Mouse (Mus musculus): ENCODE measurements around the gene Polr2e. TPM values are rescaled to one million over a fixed set of nuclear protein-coding genes. Genes with fewer than 3 reads are reported as not detected.

Polr2e gene
- polyA plus RNA-seq, 1 experiment from 2014 or later = 219 TPM

DNA sequence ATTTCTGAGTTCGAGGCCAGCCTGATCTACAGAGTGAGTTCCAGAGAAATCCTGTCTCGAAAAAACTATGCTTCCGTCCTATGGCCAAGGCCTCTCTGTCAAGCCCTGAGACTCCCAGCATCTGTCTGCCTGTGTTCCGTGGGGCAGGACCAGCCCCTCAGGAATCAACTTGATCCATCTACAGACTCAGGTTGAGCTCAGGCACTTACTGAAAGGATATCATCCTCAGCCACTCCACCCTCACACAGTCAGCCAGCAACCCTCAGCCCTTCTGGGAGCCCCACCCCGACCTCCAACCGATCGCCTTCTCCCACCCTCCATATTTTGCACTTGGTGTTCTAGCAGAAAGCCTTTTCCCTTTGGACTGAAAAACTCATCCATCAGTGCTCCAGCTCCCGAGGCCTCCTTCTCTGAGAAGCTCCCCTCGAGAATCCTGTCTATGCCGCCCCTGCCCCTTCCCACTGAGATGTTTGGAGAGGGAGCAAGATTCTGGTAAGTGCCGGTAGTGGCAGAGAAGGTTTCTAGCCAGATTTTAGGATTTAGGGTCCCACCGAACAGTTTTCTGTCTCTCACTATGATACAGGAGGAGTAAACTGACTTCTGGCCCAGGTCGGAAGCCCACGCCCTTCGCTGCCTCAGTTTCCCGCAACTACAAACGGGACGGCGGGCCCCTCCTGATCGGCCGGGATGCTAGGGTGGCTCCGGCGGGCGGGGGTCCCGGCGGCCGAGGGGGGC, 51.7 kb downstream of the Polr2e start:
- peak overlapping the region; percentile 49 for H3K4me2 ChIP-seq (ENCODE audit: low read length)
- 13% methylated on average over 27 of the region's 27 CpGs for WGBS
- H3K9ac ChIP-seq (ENCODE audit: low read length) = peak overlapping the region; percentile 52
- ATAC-seq (no peak), DNase-seq (ENCODE audit: low spot score) (no peak)
- H3K27ac ChIP-seq (ENCODE audit: low read depth, low read length) = no peak overlapping the region
- H3K36me3 ChIP-seq (ENCODE audit: control insufficient read depth, insufficient read depth, low read length) = no peaks in the 10 kb centered on the region
- H3K27me3 ChIP-seq (replicated peaks; ENCODE audit: control insufficient read depth, insufficient read depth, low read length) = peaks cover 38% of the 10 kb centered on the region
- peaks cover 16% of the 10 kb centered on the region for H3K4me1 ChIP-seq (ENCODE audit: control insufficient read depth, insufficient read depth, low read length)
- H3K9me3 ChIP-seq (replicated peaks; ENCODE audit: control insufficient read depth, low read length) = peaks cover 6% of the 10 kb centered on the region; the same call in 1 of the 2 replicates
- peak overlapping the region; percentile 33 for H3K4me3 ChIP-seq (ENCODE audit: low read depth, low read length)

DNA sequence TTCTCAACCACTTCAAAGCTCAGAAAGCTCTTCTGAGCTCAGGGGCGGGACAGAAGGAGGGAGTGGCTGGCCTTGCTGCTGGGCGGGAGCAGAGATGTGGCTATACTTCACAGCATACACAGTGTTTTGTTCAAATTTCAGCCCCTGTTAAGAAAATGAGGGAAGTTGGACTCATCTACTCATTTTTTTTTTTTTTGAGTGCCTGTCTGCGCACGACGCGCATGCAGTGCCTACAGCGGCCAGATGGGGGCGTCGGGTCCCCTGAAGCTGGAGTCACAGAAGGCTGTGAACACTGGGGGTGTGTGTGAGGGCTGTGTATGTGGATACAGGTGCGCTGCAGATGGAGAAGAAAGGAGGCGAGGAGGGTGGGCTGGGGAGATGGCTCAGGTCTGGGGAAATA, 52.6 kb downstream of the Polr2e start:
- peaks cover 22% of the 10 kb centered on the region for H3K4me1 ChIP-seq (ENCODE audit: control insufficient read depth, insufficient read depth, low read length)
- H3K27me3 ChIP-seq (replicated peaks; ENCODE audit: control insufficient read depth, insufficient read depth, low read length) = peaks cover 38% of the 10 kb centered on the region
- DNase-seq (ENCODE audit: low spot score) = peak; percentile 76
- no peak overlapping the region for H3K9ac ChIP-seq (ENCODE audit: low read length)
- 5% methylated on average over 11 of the region's 11 CpGs for WGBS
- peak overlapping the region; percentile 24; the same call in 1 of the 2 replicates for H3K4me2 ChIP-seq (ENCODE audit: low read length)
- no peak overlapping the region for H3K27ac ChIP-seq (ENCODE audit: low read depth, low read length)
- H3K4me3 ChIP-seq (ENCODE audit: low read depth, low read length) = no peak overlapping the region
- H3K9me3 ChIP-seq (replicated peaks; ENCODE audit: control insufficient read depth, low read length) = peaks cover 6% of the 10 kb centered on the region; the same call in 1 of the 2 replicates
- ATAC-seq = no peak
- no peaks in the 10 kb centered on the region for H3K36me3 ChIP-seq (ENCODE audit: control insufficient read depth, insufficient read depth, low read length)

- DNase-seq (ENCODE audit: low spot score) (no peak), ATAC-seq (no peak)
- Histone ChIP-seq H3K9ac (ENCODE audit: low read length) (peak overlapping the region; percentile 75; the same call in 1 of the 2 replicates), H3K27ac (ENCODE audit: low read depth, low read length) (peak overlapping the region; percentile 95; the same call in 1 of the 2 replicates), H3K27me3 (replicated peaks; ENCODE audit: control insufficient read depth, insufficient read depth, low read length) (peaks cover 38% of the 10 kb centered on the region), H3K4me1 (ENCODE audit: control insufficient read depth, insufficient read depth, low read length) (peaks cover 22% of the 10 kb centered on the region), H3K36me3 (ENCODE audit: control insufficient read depth, insufficient read depth, low read length) (0 out of 2 replicates have a peak, but pooled peaks cover 3% of the 10 kb centered on the region), H3K4me3 (ENCODE audit: low read depth, low read length) (peak overlapping the region; percentile 73), H3K9me3 (replicated peaks; ENCODE audit: control insufficient read depth, low read length) (peaks cover 2% of the 10 kb centered on the region; the same call in 1 of the 2 replicates), H3K4me2 (ENCODE audit: low read length) (peak overlapping the region; percentile 95)
- 53% methylated on average over 6 of the region's 6 CpGs for WGBS
These were observed 53.2 kb downstream of the Polr2e start for GRCm38 (mm10) chr10:79986232-79986878.

Other genes with a start within 250 kb of the Polr2e start
- 0.37 TPM in 1 of 2 replicates, not detected in the other for gene Prss57, start 248.8 kb downstream of the Polr2e start, polyA plus RNA-seq (2014; fragmentation: Nextera tagmentation; extraction: Ambion mirVana)
- gene Palm, start 246.2 kb downstream of the Polr2e start, polyA plus RNA-seq (2014; fragmentation: Nextera tagmentation; extraction: Ambion mirVana) = 182 and 257 TPM in 2 replicates
- 0.41 and 0.51 TPM in 2 replicates for gene Misp, start 218.8 kb downstream of the Polr2e start, polyA plus RNA-seq (2014; fragmentation: Nextera tagmentation; extraction: Ambion mirVana)
- 98.2 and 109 TPM in 2 replicates for gene Ptbp1, start 185.4 kb downstream of the Polr2e start, polyA plus RNA-seq (2014; fragmentation: Nextera tagmentation; extraction: Ambion mirVana)
- 16.9 and 17.1 TPM in 2 replicates for gene Prtn3, start 165.3 kb downstream of the Polr2e start, polyA plus RNA-seq (2014; fragmentation: Nextera tagmentation; extraction: Ambion mirVana)
- gene Plppr3, start 165.2 kb downstream of the Polr2e start, polyA plus RNA-seq (2014; fragmentation: Nextera tagmentation; extraction: Ambion mirVana) = 224 and 298 TPM in 2 replicates
- gene Elane, start 153.5 kb downstream of the Polr2e start, polyA plus RNA-seq (2014; fragmentation: Nextera tagmentation; extraction: Ambion mirVana) = 0.36 TPM in 1 of 2 replicates, not detected in the other
- not detected in 2 replicates for gene Cfd, start 148.9 kb downstream of the Polr2e start, polyA plus RNA-seq (2014; fragmentation: Nextera tagmentation; extraction: Ambion mirVana)
- gene Med16, start 130.9 kb downstream of the Polr2e start, polyA plus RNA-seq (2014; fragmentation: Nextera tagmentation; extraction: Ambion mirVana) = 40.5 and 47.6 TPM in 2 replicates
- gene Gm26602, start 128.9 kb downstream of the Polr2e start, polyA plus RNA-seq (2014; fragmentation: Nextera tagmentation; extraction: Ambion mirVana) = 6.0 and 21.9 TPM in 2 replicates
- 1.6 and 1.8 TPM in 2 replicates for gene Kiss1r, start 122.8 kb downstream of the Polr2e start, polyA plus RNA-seq (2014; fragmentation: Nextera tagmentation; extraction: Ambion mirVana)
- gene R3hdm4, start 118.6 kb downstream of the Polr2e start, polyA plus RNA-seq (2014; fragmentation: Nextera tagmentation; extraction: Ambion mirVana) = 175 and 197 TPM in 2 replicates
- gene Arid3a, start 112.8 kb downstream of the Polr2e start, polyA plus RNA-seq (2014; fragmentation: Nextera tagmentation; extraction: Ambion mirVana) = 1.1 and 2.3 TPM in 2 replicates
- gene Wdr18, start 79.6 kb downstream of the Polr2e start, polyA plus RNA-seq (2014; fragmentation: Nextera tagmentation; extraction: Ambion mirVana) = 96.4 and 101 TPM in 2 replicates
- 0.23 and 0.40 TPM in 2 replicates for gene Grin3b, start 69.1 kb downstream of the Polr2e start, polyA plus RNA-seq (2014; fragmentation: Nextera tagmentation; extraction: Ambion mirVana)
- 10.5 and 13.4 TPM in 2 replicates for gene Tmem259, start 55.5 kb downstream of the Polr2e start, polyA plus RNA-seq (2014; fragmentation: Nextera tagmentation; extraction: Ambion mirVana)
- 33.2 and 40.0 TPM in 2 replicates for gene Cnn2, start 51.2 kb downstream of the Polr2e start, polyA plus RNA-seq (2014; fragmentation: Nextera tagmentation; extraction: Ambion mirVana)
- gene Abca7, start 43.3 kb downstream of the Polr2e start, polyA plus RNA-seq (2014; fragmentation: Nextera tagmentation; extraction: Ambion mirVana) = 2.1 and 3.1 TPM in 2 replicates
- 1.1 and 1.5 TPM in 2 replicates for gene Arhgap45, start 23.1 kb downstream of the Polr2e start, polyA plus RNA-seq (2014; fragmentation: Nextera tagmentation; extraction: Ambion mirVana)
- 555 and 632 TPM in 2 replicates for gene Gpx4, start 7.4 kb upstream of the Polr2e start, polyA plus RNA-seq (2014; fragmentation: Nextera tagmentation; extraction: Ambion mirVana)
- 8.1 and 11.1 TPM in 2 replicates for gene Sbno2, start 65.8 kb upstream of the Polr2e start, polyA plus RNA-seq (2014; fragmentation: Nextera tagmentation; extraction: Ambion mirVana)
- gene Stk11, start 76.0 kb upstream of the Polr2e start, polyA plus RNA-seq (2014; fragmentation: Nextera tagmentation; extraction: Ambion mirVana) = 25.5 and 27.7 TPM in 2 replicates
- 412 and 467 TPM in 2 replicates for gene Atp5d, start 98.8 kb upstream of the Polr2e start, polyA plus RNA-seq (2014; fragmentation: Nextera tagmentation; extraction: Ambion mirVana)
- 41.0 and 42.4 TPM in 2 replicates for gene Cbarp, start 101.0 kb upstream of the Polr2e start, polyA plus RNA-seq (2014; fragmentation: Nextera tagmentation; extraction: Ambion mirVana)
- 67.0 and 73.6 TPM in 2 replicates for gene Midn, start 108.5 kb upstream of the Polr2e start, polyA plus RNA-seq (2014; fragmentation: Nextera tagmentation; extraction: Ambion mirVana)
- gene Cirbp, start 126.2 kb upstream of the Polr2e start, polyA plus RNA-seq (2014; fragmentation: Nextera tagmentation; extraction: Ambion mirVana) = 239 and 266 TPM in 2 replicates
- 7.2 and 9.0 TPM in 2 replicates for gene 1600002K03Rik, start 133.1 kb upstream of the Polr2e start, polyA plus RNA-seq (2014; fragmentation: Nextera tagmentation; extraction: Ambion mirVana)
- 14.5 and 20.6 TPM in 2 replicates for gene Efna2, start 139.7 kb upstream of the Polr2e start, polyA plus RNA-seq (2014; fragmentation: Nextera tagmentation; extraction: Ambion mirVana)
- gene Mum1, start 186.6 kb upstream of the Polr2e start, polyA plus RNA-seq (2014; fragmentation: Nextera tagmentation; extraction: Ambion mirVana) = 39.6 and 42.4 TPM in 2 replicates
- gene Ndufs7, start 209.3 kb upstream of the Polr2e start, polyA plus RNA-seq (2014; fragmentation: Nextera tagmentation; extraction: Ambion mirVana) = 269 and 351 TPM in 2 replicates
- gene Gamt, start 221.2 kb upstream of the Polr2e start, polyA plus RNA-seq (2014; fragmentation: Nextera tagmentation; extraction: Ambion mirVana) = 18.7 and 21.0 TPM in 2 replicates
- 44.5 and 46.0 TPM in 2 replicates for gene Dazap1, start 221.7 kb upstream of the Polr2e start, polyA plus RNA-seq (2014; fragmentation: Nextera tagmentation; extraction: Ambion mirVana)